Mouse (Mus musculus) lung, embryonic 16.5 days (tissue): ENCODE measurements around the gene Sec24d. TPM values are rescaled to one million over a fixed set of nuclear protein-coding genes. Genes with fewer than 3 reads are reported as not detected.

Experiments used
- ATAC-seq: fragments of 200-750 bp; cut with Nextera tagmentation; 2 replicates; pipeline ENCODE4 v1.8.0; 2017; ENCODE audit warnings: low read depth, mild to moderate bottlenecking, moderate library complexity
- H3K27ac ChIP-seq: fragments of 300-500 bp; sonication (generic); 2 replicates; pipeline ENCODE4 v1.5.1; 2014; ENCODE audit warnings: mild to moderate bottlenecking, control low read depth, low read length
- H3K27me3 ChIP-seq: fragments of 300-500 bp; sonication (generic); 2 replicates; pipeline ENCODE4 v1.6.1; 2014; ENCODE audit warnings: low read depth, low read length, mixed read lengths; ENCODE audit not compliant: control insufficient read depth, insufficient read depth
- H3K36me3 ChIP-seq: fragments of 300-500 bp; sonication (generic); 2 replicates; pipeline ENCODE4 v1.6.1; 2014; ENCODE audit warnings: low read length; ENCODE audit not compliant: control insufficient read depth, insufficient read depth
- H3K4me1 ChIP-seq: fragments of 300-500 bp; sonication (generic); replicated peaks from 2 replicates; pipeline ENCODE4 v1.6.1; 2014; ENCODE audit warnings: low read length, mixed read lengths; ENCODE audit not compliant: control insufficient read depth, insufficient read depth
- H3K4me2 ChIP-seq: fragments of 300-500 bp; sonication (generic); 2 replicates; pipeline ENCODE4 v1.6.1; 2014; ENCODE audit warnings: low read depth, low read length, control low read depth
- H3K4me3 ChIP-seq: fragments of 300-500 bp; sonication (generic); 2 replicates; pipeline ENCODE4 v1.5.1; 2014; ENCODE audit warnings: mild to moderate bottlenecking, low read length, control low read depth
- H3K9ac ChIP-seq: fragments of 300-500 bp; sonication (generic); 2 replicates; pipeline ENCODE4 v1.6.1; 2014; ENCODE audit warnings: low read length, control low read depth
- H3K9me3 ChIP-seq: fragments of 300-500 bp; sonication (generic); 2 replicates; pipeline ENCODE4 v1.6.1; 2016; ENCODE audit warnings: low read length; ENCODE audit not compliant: control insufficient read depth
- WGBS: fragments of 180-500 bp; shearing (Covaris S2); extraction: QIAGEN DNeasy Blood & Tissue Kit; methylation state at CpG from one replicate; pipeline ENCODE4 v1.1.7; 2014; 5-methylcytosine and 5-hydroxymethylcytosine counted together
- polyA plus RNA-seq: library from polyadenylated mRNA; unstranded; fragments of >200 nt; fragmentation: Nextera tagmentation; extraction: Ambion mirVana; gene quantifications from 2 replicates; pipeline ENCODE4 v1.2.1, GENCODE M21; 2015

Sec24d gene
- polyA plus RNA-seq, 1 experiment from 2014 or later: 73.7 TPM

DNA sequence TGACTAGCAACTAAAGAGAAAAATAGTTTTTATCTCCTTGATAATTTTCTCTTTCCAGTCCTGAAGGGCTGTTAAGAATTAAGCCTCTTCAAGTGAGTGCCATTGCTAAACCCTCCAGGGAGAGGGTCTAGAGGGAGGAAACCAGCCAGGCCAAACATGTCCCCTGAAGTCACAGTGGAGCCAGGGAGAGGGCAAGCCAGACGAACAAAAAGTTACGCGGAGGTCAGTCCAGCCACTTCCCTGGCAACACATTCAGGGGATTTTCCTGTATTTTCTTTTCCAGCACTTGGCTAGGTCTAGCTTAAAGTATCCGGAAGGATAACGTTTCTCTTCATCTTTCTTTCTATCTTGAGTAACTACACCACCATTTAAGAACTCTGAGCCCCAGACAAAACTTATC lies 22.9 kb upstream of the Sec24d start:
- no peak overlapping the region for H3K9ac ChIP-seq
- ATAC-seq: no peak

DNA sequence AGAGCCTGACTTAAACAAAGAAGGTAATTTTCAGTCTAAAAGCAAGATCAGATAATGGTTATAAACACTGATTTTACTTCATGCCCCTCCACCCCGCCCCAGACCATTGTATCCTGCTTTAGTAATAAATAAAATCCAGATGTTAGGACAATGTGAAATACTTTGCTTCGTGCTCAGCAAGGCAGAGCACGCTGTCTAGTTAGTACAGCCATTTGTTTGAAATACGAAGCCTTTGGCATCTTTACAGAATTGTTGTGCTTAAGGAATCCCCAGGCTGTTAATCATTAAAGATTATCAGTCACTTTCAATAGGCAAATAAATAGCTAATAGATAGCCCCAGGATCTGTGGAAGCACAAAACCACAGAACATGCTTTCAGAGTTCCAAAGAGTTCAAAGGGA lies 21.6 kb upstream of the Sec24d start:
- Histone ChIP-seq H3K4me2 (no peak overlapping the region), H3K36me3 (no peaks in the 10 kb centered on the region), H3K4me3 (no peak overlapping the region), H3K27me3 (no peaks in the 10 kb centered on the region), H3K4me1 (no peaks in the 10 kb centered on the region; the same call in 1 of the 2 replicates), H3K27ac (no peak overlapping the region), H3K9me3 (no peaks in the 10 kb centered on the region), H3K9ac (no peak overlapping the region)
- 26% methylated on average over 4 of the region's 4 CpGs for WGBS
- no peak for ATAC-seq

More for the DNA sequence above, 22.9 kb upstream of the Sec24d start:
- H3K36me3 ChIP-seq: no peaks in the 10 kb centered on the region
- peak overlapping the region; percentile 25 for H3K27ac ChIP-seq
- H3K9me3 ChIP-seq: no peaks in the 10 kb centered on the region
- no peak overlapping the region for H3K4me2 ChIP-seq
- H3K4me1 ChIP-seq: no peaks in the 10 kb centered on the region; the same call in 1 of the 2 replicates
- no peak overlapping the region for H3K4me3 ChIP-seq
- H3K27me3 ChIP-seq: no peaks in the 10 kb centered on the region
- WGBS: 35% methylated on average over 5 of the region's 5 CpGs

DNA sequence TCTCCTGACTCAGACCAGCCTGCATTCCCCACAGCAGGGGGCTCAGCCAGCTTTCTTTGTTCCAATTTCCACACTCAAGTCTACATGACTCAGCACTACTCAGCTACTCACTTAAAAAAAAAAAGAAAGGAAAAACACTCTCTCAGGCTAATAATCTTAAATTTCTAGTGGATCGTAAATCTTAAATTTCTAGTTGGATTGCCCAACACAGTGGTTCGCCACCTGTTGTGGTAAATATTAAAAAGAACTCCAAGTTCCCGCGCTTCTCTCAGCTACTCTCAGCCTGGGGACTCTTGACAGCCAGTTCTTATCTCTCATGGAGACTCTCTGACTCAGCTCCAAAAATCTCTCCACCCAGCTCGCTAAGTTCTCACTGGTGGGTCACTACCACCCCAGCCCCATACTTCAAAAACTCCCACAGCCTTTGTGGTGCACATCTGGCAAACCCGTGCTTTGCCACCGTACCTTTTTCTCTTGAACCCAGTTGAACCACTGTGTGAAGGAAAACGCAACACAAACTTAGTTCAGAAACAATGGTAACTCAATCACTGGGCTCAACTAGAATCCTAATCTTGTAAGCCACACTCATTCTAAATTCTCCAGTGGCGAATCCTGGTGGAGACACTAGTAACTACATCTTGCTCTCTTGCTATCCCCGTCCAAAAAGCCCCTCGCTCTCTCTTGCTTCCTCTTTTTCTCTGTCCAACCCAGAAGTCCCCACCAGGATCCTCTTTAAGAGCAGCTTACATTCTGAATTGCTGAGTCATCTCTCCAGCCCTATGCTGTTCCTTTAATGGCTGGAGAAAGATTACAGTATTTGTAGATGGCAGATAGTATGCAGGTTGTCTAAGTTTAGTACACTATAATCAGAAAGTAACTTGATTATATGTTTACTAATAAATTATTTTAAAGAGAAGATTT lies 10.8 kb upstream of the Sec24d start:
- no peak for ATAC-seq
- Histone ChIP-seq H3K27me3 (no peaks in the 10 kb centered on the region), H3K9me3 (no peaks in the 10 kb centered on the region), H3K4me2 (no peak overlapping the region), H3K36me3 (no peaks in the 10 kb centered on the region), H3K4me3 (no peak overlapping the region), H3K9ac (no peak overlapping the region), H3K4me1 (no peaks in the 10 kb centered on the region), H3K27ac (no peak overlapping the region)
- WGBS: 64% methylated on average over 11 of the region's 11 CpGs

DNA sequence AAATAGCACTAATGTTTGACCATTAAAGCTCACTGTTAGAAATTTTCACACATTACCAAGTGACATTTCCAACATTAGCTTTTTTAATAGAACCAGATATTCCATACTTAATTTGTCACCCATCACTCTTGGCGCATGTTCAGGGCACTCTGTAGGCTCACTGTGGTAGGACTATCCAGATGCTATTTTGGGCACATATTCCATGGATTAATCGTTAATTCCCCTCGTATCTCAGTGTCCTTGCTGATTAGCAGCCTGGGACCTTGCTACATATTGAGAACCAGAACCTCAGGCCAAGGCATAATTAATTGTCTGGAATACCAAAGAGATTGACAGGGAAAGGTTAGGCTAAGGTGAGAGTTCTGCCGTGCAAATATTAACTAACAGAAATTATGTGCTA lies 8.5 kb upstream of the Sec24d start:
- no peaks in the 10 kb centered on the region for H3K9me3 ChIP-seq
- H3K36me3 ChIP-seq: no peaks in the 10 kb centered on the region
- H3K4me3 ChIP-seq: no peak overlapping the region
- H3K4me2 ChIP-seq: no peak overlapping the region
- no peak for ATAC-seq
- no peak overlapping the region for H3K27ac ChIP-seq
- H3K27me3 ChIP-seq: no peaks in the 10 kb centered on the region
- H3K9ac ChIP-seq: no peak overlapping the region
- H3K4me1 ChIP-seq: no peaks in the 10 kb centered on the region
- 63% methylated on average over 4 of the region's 4 CpGs for WGBS

DNA sequence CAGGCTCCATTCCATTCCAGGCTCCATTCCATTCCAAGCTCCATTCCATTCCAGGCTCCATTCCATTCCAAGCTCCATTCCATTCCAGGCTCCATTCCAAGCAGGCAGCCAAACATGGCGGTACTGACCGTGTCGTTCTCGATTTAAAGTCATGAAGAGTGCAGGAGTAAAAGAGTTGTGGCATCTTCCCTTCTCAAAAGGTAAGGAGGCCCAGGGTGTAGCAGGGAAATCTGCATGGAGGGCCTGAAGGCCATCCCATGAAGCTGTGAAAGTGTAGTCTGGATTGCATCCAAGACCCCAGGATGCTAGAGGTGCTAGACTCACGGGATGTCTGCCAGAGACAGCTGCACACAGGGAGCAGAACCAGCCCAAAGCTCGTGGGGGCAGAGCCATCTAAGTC lies 2.5 kb upstream of the Sec24d start:
- Histone ChIP-seq H3K27me3 (no peaks in the 10 kb centered on the region), H3K4me2 (peak overlapping the region; percentile 39), H3K36me3 (peaks cover 2% of the 10 kb centered on the region; the same call in 1 of the 2 replicates), H3K4me3 (peak overlapping the region; percentile 45), H3K27ac (no peak overlapping the region), H3K9me3 (no peaks in the 10 kb centered on the region), H3K4me1 (0 out of 2 replicates have a peak, but pooled peaks cover 4% of the 10 kb centered on the region), H3K9ac (peak overlapping the region; percentile 61)
- WGBS: 23% methylated on average over 6 of the region's 6 CpGs
- ATAC-seq: no peak

DNA sequence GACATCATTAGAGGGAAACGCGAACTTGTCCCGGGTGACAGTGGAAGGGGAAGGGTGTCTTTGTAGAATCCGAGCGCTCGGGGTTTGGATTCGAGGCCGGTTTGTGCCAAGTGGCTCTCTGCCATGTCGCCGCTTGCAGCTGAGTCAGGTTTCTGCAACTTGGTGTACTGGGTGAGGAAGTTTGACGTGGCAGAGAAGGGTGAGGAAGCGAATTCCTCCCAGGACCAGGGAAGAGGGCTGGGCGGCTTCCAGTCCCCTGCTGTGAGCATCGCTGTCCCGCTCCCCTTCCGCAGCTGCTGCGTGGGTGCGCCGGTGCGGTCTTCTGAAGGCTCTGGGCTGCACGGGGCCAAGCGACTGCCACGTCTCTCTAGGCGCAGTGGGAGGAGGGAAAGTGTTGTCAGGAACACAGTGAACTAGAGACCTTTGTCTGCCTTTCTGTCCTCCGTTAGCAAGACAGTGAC lies 516 bp downstream of the Sec24d start:
- WGBS: 0% methylated on average over 24 of the region's 25 CpGs
- ATAC-seq: peak; percentile 71
- no peaks in the 10 kb centered on the region for H3K27me3 ChIP-seq
- H3K4me3 ChIP-seq: peak overlapping the region; percentile 73
- peak overlapping the region; percentile 61 for H3K4me2 ChIP-seq
- 0 out of 2 replicates have a peak, but pooled peaks cover 4% of the 10 kb centered on the region for H3K4me1 ChIP-seq
- no peaks in the 10 kb centered on the region for H3K9me3 ChIP-seq
- H3K36me3 ChIP-seq: peaks cover 21% of the 10 kb centered on the region
- H3K9ac ChIP-seq: peak overlapping the region; percentile 83
- H3K27ac ChIP-seq: peak overlapping the region; percentile 74

DNA sequence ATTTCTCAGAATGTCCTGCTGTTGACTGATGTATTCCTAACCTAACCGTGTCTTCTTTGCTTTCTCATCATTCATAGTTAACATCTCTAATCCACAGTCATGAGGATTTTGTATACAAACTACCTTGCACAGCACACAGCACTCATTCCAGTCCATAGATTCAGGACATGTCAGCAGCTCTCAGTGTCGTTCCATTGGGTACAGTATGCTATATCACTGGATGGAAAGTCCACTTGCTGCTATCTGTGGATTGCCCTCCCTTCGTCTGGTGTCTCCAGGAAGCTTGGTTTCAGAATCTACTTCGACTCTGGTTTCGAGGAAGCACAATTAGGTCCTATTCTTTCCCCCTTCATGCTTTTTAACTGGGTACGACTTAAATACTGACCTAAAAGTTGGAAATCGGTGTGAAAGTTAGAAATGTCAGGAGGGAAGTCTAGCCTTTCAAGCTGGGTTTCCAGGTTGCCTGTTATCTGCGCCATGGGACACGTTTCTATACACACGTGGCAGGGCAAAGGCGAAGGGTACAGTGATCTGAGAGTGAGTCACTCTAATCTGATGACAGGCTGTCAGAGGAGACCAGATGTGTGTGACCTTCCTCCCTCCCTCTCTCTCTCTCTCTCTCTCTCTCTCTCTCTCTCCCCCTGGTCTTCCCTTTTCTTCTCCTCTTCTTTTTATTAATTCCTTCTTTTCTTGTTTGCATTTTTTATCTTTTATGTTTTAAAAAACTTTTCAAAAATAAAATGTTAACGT lies 15.8 kb downstream of the Sec24d start:
- no peak overlapping the region for H3K27ac ChIP-seq
- H3K4me2 ChIP-seq: no peak overlapping the region
- H3K36me3 ChIP-seq: peaks cover 32% of the 10 kb centered on the region
- no peak for ATAC-seq
- H3K4me3 ChIP-seq: no peak overlapping the region
- 65% methylated on average over 12 of the region's 12 CpGs for WGBS
- no peaks in the 10 kb centered on the region for H3K9me3 ChIP-seq
- H3K9ac ChIP-seq: no peak overlapping the region
- no peaks in the 10 kb centered on the region for H3K27me3 ChIP-seq
- no peaks in the 10 kb centered on the region for H3K4me1 ChIP-seq

DNA sequence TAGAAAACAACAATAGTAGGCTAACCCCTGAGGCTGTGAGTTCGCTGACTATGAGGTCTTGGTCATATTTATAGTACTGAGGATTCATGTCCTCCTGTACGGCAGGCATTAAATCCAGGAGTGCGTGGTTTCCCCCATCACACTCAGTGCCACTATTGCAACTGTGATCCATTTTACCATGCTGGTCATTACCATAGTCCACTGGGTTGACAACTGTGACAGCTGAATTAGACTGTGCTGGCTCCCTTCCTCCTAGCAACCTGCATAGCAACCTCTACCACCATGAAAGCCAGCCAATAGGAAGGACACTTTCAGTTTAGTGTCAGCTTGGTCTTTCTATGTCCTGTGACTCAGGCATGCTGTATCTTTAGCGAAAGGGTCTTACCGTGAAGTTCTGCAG lies 17.0 kb downstream of the Sec24d start:
- Histone ChIP-seq H3K9me3 (no peaks in the 10 kb centered on the region), H3K4me1 (no peaks in the 10 kb centered on the region), H3K27me3 (no peaks in the 10 kb centered on the region), H3K36me3 (peaks cover 26% of the 10 kb centered on the region), H3K27ac (no peak overlapping the region), H3K4me3 (no peak overlapping the region), H3K4me2 (no peak overlapping the region), H3K9ac (no peak overlapping the region)
- ATAC-seq: no peak
- WGBS: 94% methylated on average over 5 of the region's 5 CpGs

DNA sequence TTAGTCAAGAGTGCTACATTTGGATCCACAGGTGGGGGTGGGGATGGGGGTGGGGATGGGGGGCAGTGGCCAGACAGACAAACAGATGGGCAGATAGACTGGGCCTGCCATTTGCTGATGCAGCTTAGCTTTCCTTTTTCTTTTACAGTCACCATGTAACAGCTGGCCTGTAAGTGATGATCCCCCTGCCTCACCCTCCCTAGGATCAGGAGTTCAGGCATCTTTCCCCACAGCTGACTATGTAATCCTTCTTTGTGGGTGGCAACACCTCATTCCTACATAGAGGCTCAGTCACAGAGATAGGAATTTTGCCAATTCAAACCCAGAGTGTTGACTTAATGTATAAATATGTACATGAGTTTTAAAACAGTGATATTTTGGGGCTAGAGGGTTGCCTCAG lies 18.4 kb downstream of the Sec24d start:
- peak; percentile 52; the same call in 1 of the 2 replicates for ATAC-seq
- Histone ChIP-seq H3K4me3 (no peak overlapping the region), H3K36me3 (peaks cover 13% of the 10 kb centered on the region), H3K4me1 (no peaks in the 10 kb centered on the region), H3K9me3 (no peaks in the 10 kb centered on the region), H3K27me3 (no peaks in the 10 kb centered on the region), H3K27ac (no peak overlapping the region), H3K4me2 (no peak overlapping the region), H3K9ac (no peak overlapping the region)
